Mouse (Mus musculus) liver, embryonic 11.5 days (tissue): ENCODE data around the gene Med13l. TPM values are rescaled to one million over a fixed set of nuclear protein-coding genes. Genes with fewer than 3 reads are reported as not detected.

Experiments used
- ATAC-seq: fragments of 200-750 bp; cut with Nextera tagmentation; replicated peaks from 2 replicates; pipeline ENCODE4 v1.8.0; 2017; ENCODE audit warnings: moderate number of reproducible peaks, mild to moderate bottlenecking, moderate TSS enrichment, moderate library complexity; ENCODE audit not compliant: low FRiP score
- DNase-seq: peaks from one replicate; pipeline ENCODE4 v3.0.0-alpha.2; 2017; ENCODE audit warnings: low spot score
- H3K27ac ChIP-seq: fragments of 300-500 bp; sonication (generic); 2 replicates; pipeline ENCODE4 v1.5.1; 2014; ENCODE audit warnings: mild to moderate bottlenecking, low read depth, low read length, control low read depth
- H3K27me3 ChIP-seq: fragments of 300-500 bp; sonication (generic); replicated peaks from 2 replicates; pipeline ENCODE4 v1.6.1; 2014; ENCODE audit warnings: low read length, mixed read lengths; ENCODE audit not compliant: control insufficient read depth, insufficient read depth
- H3K36me3 ChIP-seq: fragments of 300-500 bp; sonication (generic); 2 replicates; pipeline ENCODE4 v1.6.1; 2014; ENCODE audit warnings: mild to moderate bottlenecking, low read length, moderate library complexity, mixed read lengths; ENCODE audit not compliant: control insufficient read depth, insufficient read depth
- H3K4me1 ChIP-seq: fragments of 300-500 bp; sonication (generic); replicated peaks from 2 replicates; pipeline ENCODE4 v1.6.1; 2014; ENCODE audit warnings: low read length, mixed read lengths; ENCODE audit not compliant: control insufficient read depth, insufficient read depth
- H3K4me2 ChIP-seq: fragments of 300-500 bp; sonication (generic); 2 replicates; pipeline ENCODE4 v1.6.1; 2014; ENCODE audit warnings: mild to moderate bottlenecking, control low read depth, moderate library complexity
- H3K4me3 ChIP-seq: fragments of 300-500 bp; sonication (generic); 2 replicates; pipeline ENCODE4 v1.5.1; 2014; ENCODE audit warnings: low read depth, low read length, control low read depth
- H3K9ac ChIP-seq: fragments of 300-500 bp; sonication (generic); 2 replicates; pipeline ENCODE4 v1.6.1; 2014; ENCODE audit warnings: low read depth, low read length, control low read depth
- H3K9me3 ChIP-seq: fragments of 300-500 bp; sonication (generic); 2 replicates; pipeline ENCODE4 v1.6.1; 2016; ENCODE audit warnings: low read length, inconsistent platforms, mixed read lengths; ENCODE audit not compliant: control insufficient read depth
- WGBS: fragments of 180-500 bp; shearing (Covaris S2); extraction: QIAGEN DNeasy Blood & Tissue Kit; methylation state at CpG from one replicate; pipeline ENCODE4 v1.1.7; 2014; 5-methylcytosine and 5-hydroxymethylcytosine counted together
- polyA plus RNA-seq: library from polyadenylated mRNA; unstranded; fragments of >200 nt; fragmentation: Nextera tagmentation; extraction: Ambion mirVana; gene quantifications from 2 replicates; pipeline ENCODE4 v1.2.1, GENCODE M21; 2014

The Med13l gene
- 11.3 and 13.7 TPM in 2 replicates for polyA plus RNA-seq

GRCm38 (mm10) chr5:118560385-118561085 lies at the start of gene Med13l:
Gene Med13l (plus strand): TSS chr5:118560679.
- Histone ChIP-seq H3K27ac (peak within 1 kb of the TSS; percentile 87), H3K9ac (peak within 1 kb of the TSS; percentile 94), H3K4me3 (peak within 1 kb of the TSS; percentile 89), H3K27me3 (no peaks in the 10 kb centered on the region), H3K4me1 (peaks cover 47% of the 10 kb centered on the region), H3K4me2 (peak within 1 kb of the TSS; percentile 91), H3K9me3 (no peaks in the 10 kb centered on the region), H3K36me3 (no peaks in the 10 kb centered on the region)
- ATAC-seq (peak; percentile 72), DNase-seq (peak; percentile 72)
- under 1% methylated on average over 63 of the region's 120 CpGs for WGBS

DNA sequence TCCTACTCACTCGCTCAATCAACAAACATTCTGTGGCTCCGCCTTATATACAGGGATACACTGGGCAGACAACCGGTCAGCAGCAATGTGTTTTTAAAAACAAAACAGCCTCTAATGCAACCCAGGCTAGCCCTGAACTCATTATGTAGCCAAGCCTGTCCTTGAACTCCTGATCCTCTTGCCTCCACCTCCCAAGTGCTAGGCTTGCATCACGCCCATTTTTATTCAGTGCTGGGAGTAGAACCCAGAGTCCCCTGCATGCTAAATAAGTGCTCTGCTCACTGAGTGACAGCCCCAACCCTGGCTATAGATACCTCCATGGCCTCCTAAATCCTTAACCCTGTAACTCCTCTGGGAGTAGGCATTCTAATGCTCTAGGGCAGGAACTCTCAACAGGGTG lies 49.5 kb upstream of the Med13l start:
- no peak for ATAC-seq
- Histone ChIP-seq H3K9me3 (no peaks in the 10 kb centered on the region), H3K27ac (no peak overlapping the region), H3K36me3 (no peaks in the 10 kb centered on the region), H3K4me2 (no peak overlapping the region), H3K9ac (no peak overlapping the region), H3K4me1 (peaks cover 18% of the 10 kb centered on the region; the same call in 1 of the 2 replicates), H3K4me3 (no peak overlapping the region), H3K27me3 (peaks cover 19% of the 10 kb centered on the region)
- DNase-seq = no peak
- 86% methylated on average over 4 of the region's 4 CpGs for WGBS

DNA sequence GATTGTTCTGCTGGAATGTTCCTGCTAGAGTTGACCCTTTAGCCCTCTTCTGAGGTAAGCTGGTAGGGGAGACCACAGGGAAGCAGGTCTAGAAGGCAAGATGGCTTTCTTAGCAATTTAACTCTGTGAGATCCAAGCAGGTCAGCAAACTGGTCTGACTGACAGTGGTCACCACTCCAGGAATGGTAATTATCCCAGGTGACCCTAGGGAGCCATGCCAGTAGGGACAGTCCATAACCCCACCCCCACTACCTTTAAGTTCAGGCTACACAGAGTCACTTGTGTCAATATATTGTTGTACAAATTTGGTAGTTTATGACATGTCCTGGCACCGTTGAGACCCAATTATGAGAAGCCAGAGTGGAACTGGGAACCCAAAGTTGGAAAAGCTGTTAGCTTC lies 47.5 kb upstream of the Med13l start:
- no peak for DNase-seq

GRCm38 (mm10) chr5:118513629-118514526 lies 46.6 kb upstream of the Med13l start:
- peak overlapping the region; percentile 52; the same call in 1 of the 2 replicates for H3K9ac ChIP-seq
- ATAC-seq = no peak
- no peaks in the 10 kb centered on the region for H3K36me3 ChIP-seq
- H3K4me3 ChIP-seq = peak overlapping the region; percentile 45
- no peak for DNase-seq
- peaks cover 19% of the 10 kb centered on the region for H3K27me3 ChIP-seq
- H3K4me2 ChIP-seq = peak overlapping the region; percentile 82
- no peak overlapping the region for H3K27ac ChIP-seq
- 4% methylated on average over 43 of the region's 43 CpGs for WGBS
- no peaks in the 10 kb centered on the region for H3K9me3 ChIP-seq
- H3K4me1 ChIP-seq = peaks cover 23% of the 10 kb centered on the region; the same call in 1 of the 2 replicates

More for the DNA sequence above, 47.5 kb upstream of the Med13l start:
- ATAC-seq = no peak
- H3K27me3 ChIP-seq = peaks cover 19% of the 10 kb centered on the region
- H3K4me2 ChIP-seq = peak overlapping the region; percentile 82; the same call in 1 of the 2 replicates
- H3K4me1 ChIP-seq = peaks cover 23% of the 10 kb centered on the region; the same call in 1 of the 2 replicates
- no peak overlapping the region for H3K9ac ChIP-seq
- WGBS = 76% methylated on average over 1 of the region's 1 CpGs
- no peak overlapping the region for H3K27ac ChIP-seq
- no peaks in the 10 kb centered on the region for H3K36me3 ChIP-seq
- H3K9me3 ChIP-seq = no peaks in the 10 kb centered on the region
- no peak overlapping the region for H3K4me3 ChIP-seq

DNA sequence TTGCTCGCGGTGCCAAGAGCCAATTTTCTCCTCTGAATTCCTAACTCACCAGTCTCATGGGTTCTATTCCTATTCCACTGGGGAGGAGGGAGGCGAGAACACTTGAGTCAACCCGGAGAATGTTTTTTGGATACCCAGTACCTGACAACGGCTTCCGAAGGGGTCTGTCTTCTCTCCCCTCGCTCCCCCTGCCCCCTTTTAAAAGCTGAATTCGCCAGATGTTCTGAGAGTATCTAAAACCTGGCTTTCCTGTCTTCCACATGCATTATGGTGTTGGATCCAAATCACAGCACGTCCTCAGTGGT lies 46.0 kb upstream of the Med13l start:
- DNase-seq (no peak), ATAC-seq (no peak)
- Histone ChIP-seq H3K4me1 (peaks cover 23% of the 10 kb centered on the region; the same call in 1 of the 2 replicates), H3K9me3 (no peaks in the 10 kb centered on the region), H3K4me2 (peak overlapping the region; percentile 82), H3K9ac (peak overlapping the region; percentile 52; the same call in 1 of the 2 replicates), H3K27me3 (peaks cover 19% of the 10 kb centered on the region), H3K4me3 (peak overlapping the region; percentile 45), H3K36me3 (no peaks in the 10 kb centered on the region), H3K27ac (no peak overlapping the region)
- 18% methylated on average over 9 of the region's 9 CpGs for WGBS

DNA sequence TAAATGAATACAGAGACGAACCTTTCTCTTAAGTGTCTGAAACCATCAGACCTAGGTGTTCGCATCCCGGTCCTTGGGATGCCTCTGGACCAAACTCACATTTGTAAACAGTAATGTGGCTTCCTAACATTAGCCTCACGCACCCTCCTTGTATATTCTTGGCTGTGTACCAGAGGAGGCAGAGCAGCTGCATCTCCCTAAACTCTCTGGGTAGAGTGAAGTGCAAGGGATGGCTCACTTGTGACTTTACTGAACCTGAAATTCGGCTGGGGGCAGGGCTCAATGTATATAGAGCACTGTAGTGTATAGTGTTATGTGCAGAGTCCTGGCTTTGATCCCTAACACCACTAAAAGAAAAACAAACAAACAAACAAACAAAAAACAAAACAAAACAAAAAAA lies 45.6 kb upstream of the Med13l start:
- H3K9me3 ChIP-seq = no peaks in the 10 kb centered on the region
- no peak overlapping the region for H3K4me3 ChIP-seq
- no peak overlapping the region for H3K9ac ChIP-seq
- H3K4me1 ChIP-seq = peaks cover 23% of the 10 kb centered on the region; the same call in 1 of the 2 replicates
- H3K27ac ChIP-seq = no peak overlapping the region
- peak overlapping the region; percentile 82 for H3K4me2 ChIP-seq
- DNase-seq (no peak), ATAC-seq (no peak)
- H3K27me3 ChIP-seq = peaks cover 19% of the 10 kb centered on the region
- 52% methylated on average over 5 of the region's 5 CpGs for WGBS
- no peaks in the 10 kb centered on the region for H3K36me3 ChIP-seq

- Histone ChIP-seq H3K9me3 (no peaks in the 10 kb centered on the region), H3K9ac (no peak overlapping the region), H3K27ac (no peak overlapping the region), H3K4me2 (no peak overlapping the region), H3K4me1 (peaks cover 23% of the 10 kb centered on the region; the same call in 1 of the 2 replicates), H3K36me3 (no peaks in the 10 kb centered on the region), H3K27me3 (peaks cover 19% of the 10 kb centered on the region), H3K4me3 (no peak overlapping the region)
- DNase-seq = no peak
- WGBS = 44% methylated on average over 11 of the region's 11 CpGs
- no peak for ATAC-seq
Observed at GRCm38 (mm10) chr5:118515280-118515721, 45.2 kb upstream of the Med13l start.

- 81% methylated on average over 6 of the region's 6 CpGs for WGBS
- DNase-seq (no peak), ATAC-seq (no peak)
- Histone ChIP-seq H3K4me2 (no peak overlapping the region), H3K36me3 (no peaks in the 10 kb centered on the region), H3K9ac (no peak overlapping the region), H3K27me3 (peaks cover 19% of the 10 kb centered on the region), H3K4me1 (peaks cover 23% of the 10 kb centered on the region; the same call in 1 of the 2 replicates), H3K27ac (no peak overlapping the region), H3K4me3 (no peak overlapping the region), H3K9me3 (no peaks in the 10 kb centered on the region)
Observed at GRCm38 (mm10) chr5:118516066-118516465, 44.4 kb upstream of the Med13l start.
